Mouse (Mus musculus) gastrocnemius, adult 2 months (tissue): Measurements from ENCODE around the gene Med26. TPM values are rescaled to one million over a fixed set of nuclear protein-coding genes. Genes with fewer than 3 reads are reported as not detected.

Experiments
- DNase-seq: peaks from one replicate; pipeline ENCODE4 v3.0.0; 2022
- H3K27ac ChIP-seq: fragments of 200-600 bp; 2 replicates; pipeline ENCODE4 v1.8.1; 2022; ENCODE audit warnings: mild to moderate bottlenecking
- H3K4me3 ChIP-seq: fragments of 200-600 bp; 2 replicates; pipeline ENCODE4 v1.8.1; 2022; ENCODE audit warnings: mild to moderate bottlenecking, moderate library complexity
- CTCF ChIP-seq: fragments of 200-600 bp; IDR thresholded peaks from 2 replicates; pipeline ENCODE4 v1.8.1; 2022; ENCODE audit warnings: antibody characterized with exemption, mild to moderate bottlenecking, moderate library complexity
- intact Hi-C: fragments of 180-260 bp; cut with DNase I; formaldehyde crosslinking; loops from one replicate; pipeline ENCODE4 v1.15.1; 2025
- total RNA-seq, 2 experiments: library from RNA; stranded (reverse); gene quantifications; 2 replicates each; pipeline ENCODE4 v1.2.3; 2021

Gene Med26
- total RNA-seq, 2 experiments from 2014 or later: 7.0 to 17.2 TPM

- no peak for TF ChIP-seq CTCF
- H3K27ac ChIP-seq: peak overlapping the region; percentile 99
- H3K4me3 ChIP-seq: peak overlapping the region; percentile 90
- intact Hi-C loops: loop anchor here (1.0 kb wide), 1 partner anchor 73 kb away; no protein-coding TSS in a partner anchor
- DNase-seq: peak; percentile 89
Measured at GRCm38 (mm10) chr8:72572507-72572906, 24.4 kb upstream of the Med26 start.

DNA sequence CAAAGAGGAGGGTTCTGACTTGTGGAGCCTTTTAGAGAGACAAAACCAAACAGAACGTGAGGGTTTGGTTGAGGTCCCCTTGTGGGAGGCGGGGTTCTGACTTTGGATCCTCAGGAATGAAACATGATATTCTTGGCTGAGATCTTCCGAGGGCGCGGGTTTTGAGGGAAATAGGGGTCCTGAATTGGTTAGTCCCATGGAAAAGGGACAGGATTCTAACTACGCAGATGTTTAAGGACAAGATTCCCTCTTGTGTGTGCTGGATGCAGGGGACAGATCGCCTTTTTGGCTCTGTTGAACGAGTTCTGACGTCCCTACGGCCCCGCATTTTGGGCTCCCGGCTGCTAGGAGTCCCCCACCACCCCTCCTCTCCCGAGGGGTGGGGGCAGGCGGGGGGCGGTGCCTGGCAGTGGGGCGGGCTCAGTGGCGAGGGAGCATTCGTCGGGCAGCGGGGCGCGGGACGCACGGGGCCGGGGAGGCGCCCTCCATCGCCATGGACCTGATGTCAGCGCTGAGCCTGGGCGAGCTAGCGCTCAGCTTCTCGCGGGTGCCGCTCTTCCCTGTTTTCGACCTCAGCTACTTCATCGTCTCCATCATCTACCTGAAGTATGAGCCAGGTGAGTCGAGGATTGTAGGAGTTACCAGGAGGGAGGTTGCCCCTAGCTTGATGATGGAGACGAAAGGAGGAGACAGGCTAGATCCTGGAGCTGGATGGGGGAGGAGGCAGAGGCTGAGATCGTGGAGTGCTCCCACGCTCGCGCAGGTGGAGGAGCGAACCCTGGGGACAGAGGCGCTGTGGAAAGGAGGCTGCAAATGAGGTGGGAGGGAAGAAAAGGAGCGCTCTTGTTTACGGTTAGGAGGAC is 23.8 kb upstream of the Med26 start, which contains the start of gene Tmem38a:
TSS of gene Tmem38a (plus strand) at position 445 of the 863 bp plus-strand sequence.
- H3K4me3 ChIP-seq: peak within 1 kb of the TSS; percentile 90
- intact Hi-C loops: loop anchor here (1.0 kb wide), 1 partner anchor 73 kb away; no protein-coding TSS in a partner anchor
- no peak for TF ChIP-seq CTCF
- DNase-seq: peak; percentile 94
- peak within 1 kb of the TSS; percentile 99 for H3K27ac ChIP-seq

- intact Hi-C loops: no loop called here
- H3K27ac ChIP-seq: peak within 1 kb of the TSS; percentile 99
- DNase-seq: peak; percentile 98
- TF ChIP-seq CTCF: no peak
- H3K4me3 ChIP-seq: peak within 1 kb of the TSS; percentile 90
Measured at GRCm38 (mm10) chr8:72570633-72571610, 22.9 kb upstream of the Med26 start, which contains the start of gene Smim7. TSS of gene Smim7 (minus strand) at chr8:72571088.

- no peak for TF ChIP-seq CTCF
- no peak overlapping the region for H3K4me3 ChIP-seq
- intact Hi-C loops: loop anchor here (5.0 kb wide), 1 partner anchor 74 kb away; the partner anchor contains the start of gene Slc35e1
- H3K27ac ChIP-seq: no peak overlapping the region
- DNase-seq: no peak
Measured at GRCm38 (mm10) chr8:72565970-72566369, 17.9 kb upstream of the Med26 start.

DNA sequence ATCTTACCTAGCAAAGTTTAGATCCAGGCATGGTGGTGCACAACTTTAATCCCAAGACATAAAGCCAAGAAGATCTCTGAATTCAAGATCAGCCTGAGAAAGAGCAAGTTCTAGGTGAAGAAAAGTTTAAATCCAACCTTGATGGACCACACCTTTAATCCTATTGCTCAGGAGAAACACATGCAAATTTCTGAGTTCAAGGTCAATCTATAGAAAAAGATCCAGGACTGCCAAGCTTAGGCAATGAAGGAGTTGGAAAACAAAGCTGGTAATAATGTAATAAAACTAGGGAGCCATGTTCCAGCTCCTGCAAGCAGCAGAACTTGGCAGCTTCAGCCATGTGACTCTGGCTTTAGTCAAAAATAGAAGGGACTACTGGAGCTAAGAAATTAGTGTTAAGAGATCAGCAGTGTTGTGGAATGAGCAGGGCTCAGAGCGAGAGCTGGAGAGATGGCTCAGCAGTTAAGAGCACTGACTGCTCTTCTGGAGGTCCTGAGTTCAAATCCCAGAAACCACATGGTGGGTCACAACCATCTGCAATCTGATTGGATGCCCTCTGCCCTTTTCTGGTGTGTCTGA is 13.1 kb upstream of the Med26 start:
- DNase-seq: peak; percentile 55
- Histone ChIP-seq H3K27ac (peak overlapping the region; percentile 71), H3K4me3 (no peak overlapping the region)
- no peak for TF ChIP-seq CTCF
- intact Hi-C loops: no loop called here

GRCm38 (mm10) chr8:72555770-72556169 is 7.7 kb upstream of the Med26 start:
- no peak for TF ChIP-seq CTCF
- intact Hi-C loops: no loop called here
- DNase-seq: no peak

DNA sequence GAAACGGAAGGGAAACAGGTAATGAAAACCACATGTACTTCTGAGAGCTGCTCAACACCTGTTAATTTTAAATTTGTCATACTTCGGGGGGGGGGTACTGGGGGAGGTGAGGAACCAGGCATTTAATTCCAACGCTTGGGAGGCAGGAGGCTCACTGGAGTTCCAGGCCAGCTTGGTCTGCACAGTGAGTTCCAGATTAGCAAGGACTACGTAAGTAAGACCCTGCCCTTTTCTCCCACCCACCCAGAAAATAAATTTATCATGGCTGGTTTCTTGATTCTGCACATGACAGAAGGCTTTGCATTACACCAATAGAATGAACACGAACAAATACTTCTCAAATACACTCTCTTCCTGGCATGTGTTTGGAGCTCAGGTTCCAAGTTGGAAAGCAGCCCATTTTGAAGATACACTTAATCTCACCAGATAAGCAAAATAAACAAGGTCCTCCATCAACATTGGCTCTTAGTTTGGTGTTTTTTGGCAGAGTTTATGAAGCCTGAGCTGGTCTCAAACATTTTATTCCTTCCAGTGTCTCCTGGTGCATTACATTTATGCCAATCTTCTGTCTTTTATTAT is 1.3 kb upstream of the Med26 start:
- intact Hi-C loops: loop anchor here (2.0 to 5.0 kb wide), 2 partner anchors 19 to 127 kb away; partner anchors contain the start of gene Eps15l1
- no peak for DNase-seq
- peak overlapping the region; percentile 92 for H3K27ac ChIP-seq

More at GRCm38 (mm10) chr8:72555770-72556169, 7.7 kb upstream of the Med26 start:
- no peak overlapping the region for H3K4me3 ChIP-seq
- H3K27ac ChIP-seq: no peak overlapping the region

GRCm38 (mm10) chr8:72548644-72549313 is 709 bp upstream of the Med26 start:
- intact Hi-C loops: loop anchor here (2.0 to 5.0 kb wide), 2 partner anchors 20 to 126 kb away; partner anchors contain the start of gene Eps15l1
- no peak for TF ChIP-seq CTCF
- DNase-seq: peak; percentile 73
- H3K4me3 ChIP-seq: peak overlapping the region; percentile 91
- peak overlapping the region; percentile 92 for H3K27ac ChIP-seq

More for the DNA sequence above, 1.3 kb upstream of the Med26 start:
- no peak for TF ChIP-seq CTCF
- H3K4me3 ChIP-seq: peak overlapping the region; percentile 91

DNA sequence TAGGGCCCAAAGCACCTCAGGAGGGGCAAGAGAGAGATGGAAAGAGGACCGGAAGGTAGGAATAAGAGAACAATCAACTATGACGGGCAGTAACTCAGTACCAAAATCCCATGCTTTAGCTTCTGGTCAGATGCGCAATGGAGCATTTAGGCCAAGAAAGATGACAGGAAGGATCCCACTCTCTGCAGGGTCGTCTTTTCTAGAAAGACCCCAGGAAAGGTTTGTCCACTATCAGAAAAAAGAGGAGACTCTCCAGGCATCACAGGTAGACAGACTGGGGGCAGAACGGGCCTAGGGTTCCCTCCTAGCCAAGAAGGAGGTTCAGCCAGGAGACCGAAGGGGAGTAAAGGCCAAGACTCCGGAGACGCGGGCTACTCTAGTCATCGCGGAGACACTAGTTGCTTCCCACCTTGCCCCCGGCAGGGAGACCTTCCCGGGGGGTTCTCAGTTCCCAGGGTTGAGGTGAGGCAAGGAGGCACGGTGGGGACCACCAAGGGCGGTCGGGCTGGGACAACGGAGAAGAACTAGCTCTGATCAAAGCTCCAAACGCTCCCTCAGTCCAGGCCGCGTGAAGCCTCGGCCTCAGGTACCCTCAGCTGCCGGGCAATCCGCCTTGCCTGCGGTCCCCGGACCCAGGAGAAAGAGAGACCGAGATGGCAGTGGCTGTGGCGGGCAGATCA is 808 bp downstream of the Med26 start:
- peak overlapping the region; percentile 92 for H3K27ac ChIP-seq
- no peak for DNase-seq
- intact Hi-C loops: loop anchor here (2.0 to 5.0 kb wide), 2 partner anchors 54 to 125 kb away; partner anchors contain the start of genes Eps15l1 and Slc35e1

GRCm38 (mm10) chr8:72539234-72539633 is 8.8 kb downstream of the Med26 start:
- no peak for DNase-seq
- intact Hi-C loops: no loop called here
- H3K4me3 ChIP-seq: no peak overlapping the region
- no peak overlapping the region for H3K27ac ChIP-seq
- TF ChIP-seq CTCF: peak; percentile 44

More for the DNA sequence above, 808 bp downstream of the Med26 start:
- TF ChIP-seq CTCF: no peak
- peak overlapping the region; percentile 91 for H3K4me3 ChIP-seq
